Mouse (Mus musculus) kidney, postnatal 25 days (tissue): ENCODE results near the gene Csrnp1.

ENCODE experiments used
- DNase-seq, 2 experiments: peaks; one replicate each; pipeline ENCODE4 v3.0.0; 2021; ENCODE audit warnings: mixed read lengths in 2 of 2

Gene Csrnp1

DNA sequence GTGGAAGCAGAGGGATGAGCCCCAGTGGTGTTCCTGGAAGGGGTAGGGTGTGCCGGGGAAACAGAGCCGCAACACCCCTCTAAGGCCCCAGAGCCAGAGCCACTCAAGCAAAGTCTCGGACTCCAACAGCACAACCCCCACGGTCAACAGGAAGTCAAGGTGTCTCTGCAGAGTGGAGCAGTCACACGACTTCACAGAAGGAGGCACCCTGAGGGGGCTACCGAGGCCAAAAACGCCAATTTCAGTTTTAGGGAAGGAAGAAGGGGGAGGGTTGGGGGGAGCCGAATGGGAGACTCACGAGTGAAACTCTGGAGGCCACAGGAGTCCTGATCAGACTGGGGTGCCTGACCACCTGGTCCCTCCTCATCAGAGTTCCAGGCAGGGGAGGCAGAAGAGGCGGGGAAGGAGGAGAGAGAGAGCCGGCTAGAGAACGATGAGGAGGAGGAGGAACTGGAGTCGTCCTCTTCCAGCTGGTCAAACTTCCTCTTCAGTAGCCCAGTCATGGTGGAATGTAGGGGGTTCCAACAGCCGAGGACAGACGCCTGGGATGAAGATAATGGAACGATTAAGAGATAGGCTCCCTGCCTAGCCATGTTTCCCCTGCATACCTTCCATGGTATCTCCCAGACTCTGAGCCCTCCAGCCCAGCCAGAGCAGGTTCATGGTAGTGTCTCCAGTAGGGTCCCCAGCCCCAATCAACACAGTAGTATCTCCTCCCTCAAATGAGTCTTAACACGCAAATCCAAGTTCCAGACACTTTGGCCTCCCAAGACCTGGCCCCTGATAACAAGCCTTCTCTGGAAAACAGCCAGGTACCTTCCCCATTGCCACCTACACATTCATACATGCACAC, 7.5 kb downstream of the Csrnp1 start:
- peak in 1 of 2 experiments; percentile 56 for DNase-seq

DNA sequence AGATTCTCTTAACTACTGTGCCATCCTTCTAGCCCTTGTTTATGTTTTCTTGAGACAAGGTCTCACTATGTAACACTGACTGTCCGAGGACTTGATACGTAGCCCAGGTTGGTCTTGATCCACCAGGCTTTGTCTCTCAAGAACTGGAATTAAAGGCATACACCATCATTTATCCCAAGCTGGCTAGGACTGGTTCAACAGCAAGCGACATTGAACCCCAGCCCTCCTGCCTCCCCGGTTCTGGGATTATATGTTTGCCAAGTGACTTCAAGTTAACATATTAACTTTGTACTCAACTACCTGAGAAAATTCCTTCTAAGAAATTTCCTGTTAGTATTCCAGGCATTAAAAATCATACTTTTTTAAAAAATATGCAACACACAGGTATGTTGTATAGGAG, 9.2 kb downstream of the Csrnp1 start:
- peak; percentile 42 to 74 for DNase-seq

DNA sequence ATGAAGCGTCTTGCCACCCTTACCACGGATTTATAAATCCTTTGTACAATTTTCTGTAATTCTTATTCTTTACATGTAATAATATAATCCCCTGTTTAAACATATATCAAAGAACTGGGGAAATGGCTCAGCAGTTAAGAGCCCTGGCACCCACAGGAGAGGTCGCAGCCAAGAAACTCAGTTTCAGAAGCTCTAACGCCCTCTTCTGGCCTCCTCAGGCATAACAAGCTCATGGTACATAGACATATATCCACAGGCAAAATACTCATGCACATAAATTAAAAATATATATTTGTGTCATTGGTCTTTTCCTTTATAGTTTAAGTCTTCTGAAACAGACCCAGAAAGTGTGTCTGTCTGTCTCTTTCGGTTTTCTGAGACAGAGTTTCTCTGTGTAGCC, 9.8 kb downstream of the Csrnp1 start:
- no peak for DNase-seq

DNA sequence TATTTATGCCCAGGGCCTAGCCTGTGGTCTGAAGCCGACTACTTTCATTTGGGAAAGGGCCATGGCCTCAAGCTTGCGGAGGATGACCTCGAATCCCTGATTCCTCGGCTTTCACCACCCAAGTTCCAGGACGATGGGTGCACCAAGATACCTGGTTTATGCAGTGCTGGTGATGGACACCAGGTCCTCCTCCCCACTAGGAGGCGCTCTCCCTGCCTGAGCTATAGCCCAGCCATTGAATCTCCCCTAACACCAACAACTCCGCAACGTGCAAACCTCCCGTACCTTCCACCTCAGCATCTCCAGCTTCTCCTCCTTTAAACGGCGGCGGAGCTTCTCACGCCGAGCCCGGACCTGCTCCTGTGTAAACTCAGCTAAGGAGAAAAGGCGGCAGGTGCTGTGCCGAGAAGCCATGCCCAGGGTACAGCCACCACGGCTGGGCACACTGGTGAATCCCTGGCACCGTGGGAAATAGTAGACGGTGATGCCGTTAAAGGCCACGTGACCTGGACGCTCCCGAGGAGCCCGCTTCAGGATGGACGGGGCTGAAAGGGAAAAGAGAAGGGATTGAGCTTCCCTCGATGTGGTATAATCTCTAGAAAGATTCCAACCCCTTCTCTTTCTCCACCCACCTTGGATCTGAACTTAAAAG, 10.5 kb downstream of the Csrnp1 start:
- DNase-seq, result peak; percentile 48 to 50

DNA sequence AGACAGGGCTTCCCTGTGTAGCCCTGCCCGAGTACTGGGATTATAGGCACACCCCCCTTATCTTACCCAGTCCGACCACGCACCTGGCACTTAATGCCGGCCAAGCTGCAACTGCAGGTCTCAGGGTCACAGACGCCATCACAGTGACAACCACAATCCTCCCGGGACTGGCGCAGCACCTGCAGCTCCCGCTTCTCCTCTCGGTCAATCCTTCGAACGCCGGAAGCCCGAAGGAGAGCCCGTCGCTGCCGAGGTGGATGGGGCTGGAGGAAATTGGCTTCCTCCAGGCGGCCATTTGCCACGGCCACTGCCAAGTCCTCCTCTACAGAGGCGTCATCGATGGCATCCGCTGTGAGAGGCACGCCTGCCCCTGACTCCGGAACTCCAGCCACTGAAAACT, 11.2 kb downstream of the Csrnp1 start:
- DNase-seq, result peak in 1 of 2 experiments; percentile 36

DNA sequence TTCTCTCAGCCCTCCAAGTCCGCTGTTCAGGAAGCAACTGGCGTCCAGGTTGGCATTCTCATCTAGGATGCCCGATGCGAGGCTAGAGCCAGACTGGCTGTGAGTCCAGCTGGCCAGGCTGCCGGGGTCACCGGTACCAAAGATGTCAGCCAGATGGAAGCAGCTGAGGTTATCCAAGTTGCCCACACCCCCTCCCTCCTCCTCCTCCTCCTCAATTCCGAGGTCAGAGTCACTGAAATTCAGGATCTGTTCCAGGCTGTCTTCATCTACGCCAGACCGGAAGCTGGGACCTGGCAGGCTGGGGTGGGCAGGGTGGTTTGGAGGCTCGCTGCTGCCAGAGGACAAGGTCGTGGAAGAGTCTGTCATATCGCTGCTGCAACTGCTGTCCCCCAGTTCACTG, 11.9 kb downstream of the Csrnp1 start:
- peak in 1 of 2 experiments; percentile 50 for DNase-seq

DNA sequence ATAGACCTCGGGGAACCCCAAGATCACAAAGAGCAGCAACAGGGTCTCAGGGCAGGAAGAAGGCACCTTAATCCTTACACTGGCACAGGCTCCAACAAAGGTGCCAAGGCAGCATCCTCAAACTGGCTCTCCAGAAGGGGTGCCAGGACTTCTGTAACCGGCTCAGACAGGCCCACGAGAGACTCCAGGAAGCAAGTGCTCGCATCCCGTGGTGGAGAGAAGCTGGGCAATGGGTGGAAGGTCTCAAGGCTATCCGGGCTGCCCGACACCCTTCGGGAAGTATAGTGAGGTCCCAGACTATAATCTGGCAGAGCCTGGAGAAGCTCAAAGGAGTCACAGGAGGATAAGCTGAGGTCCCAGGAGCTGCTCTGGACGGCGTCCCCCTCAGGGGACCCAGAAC, 12.3 kb downstream of the Csrnp1 start:
- peak in 1 of 2 experiments; percentile 36 for DNase-seq

DNA sequence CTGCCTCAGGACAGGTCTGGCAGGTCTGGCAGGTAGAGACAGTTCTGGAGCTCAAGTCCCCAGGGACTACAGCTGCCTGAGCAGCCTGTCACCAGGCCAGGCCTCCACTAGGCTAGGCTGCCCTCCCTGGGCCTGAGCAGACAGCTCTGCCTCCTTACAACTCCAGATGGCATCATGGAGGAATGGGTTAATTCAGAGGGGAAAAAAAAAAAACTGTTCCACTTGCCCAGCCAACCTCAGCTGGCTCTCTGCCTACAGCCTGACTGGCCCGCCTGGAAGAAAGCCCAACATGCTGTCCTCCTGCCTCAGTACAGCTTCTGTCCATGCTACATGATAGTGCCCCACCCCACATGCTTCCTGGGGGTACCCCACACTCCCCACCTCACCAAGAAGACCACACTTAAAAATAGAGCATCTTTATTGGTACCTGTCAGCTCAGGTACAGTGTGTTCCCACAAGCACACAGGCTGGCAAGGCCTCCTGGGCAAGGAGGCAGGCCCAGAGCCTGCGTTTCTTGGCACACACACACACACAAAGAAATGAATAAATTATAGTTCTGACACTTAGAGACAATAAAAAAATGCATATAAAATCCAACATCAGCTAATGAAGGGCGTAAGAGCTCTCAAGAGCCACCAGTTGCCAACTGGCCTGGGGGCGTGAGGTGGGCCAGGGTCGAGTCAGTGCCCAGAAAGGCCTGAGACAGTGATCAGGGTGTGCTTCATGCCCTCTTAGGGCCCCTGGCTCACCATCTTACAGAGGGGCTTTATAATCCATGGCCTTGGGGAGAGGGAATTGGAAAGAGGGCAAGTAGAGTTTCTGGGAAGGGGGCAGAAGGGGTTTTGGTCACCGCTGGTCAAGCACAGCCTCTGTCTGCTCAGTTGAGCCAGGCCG, 13.4 kb downstream of the Csrnp1 start:
- peak; percentile 76 to 78 for DNase-seq

DNA sequence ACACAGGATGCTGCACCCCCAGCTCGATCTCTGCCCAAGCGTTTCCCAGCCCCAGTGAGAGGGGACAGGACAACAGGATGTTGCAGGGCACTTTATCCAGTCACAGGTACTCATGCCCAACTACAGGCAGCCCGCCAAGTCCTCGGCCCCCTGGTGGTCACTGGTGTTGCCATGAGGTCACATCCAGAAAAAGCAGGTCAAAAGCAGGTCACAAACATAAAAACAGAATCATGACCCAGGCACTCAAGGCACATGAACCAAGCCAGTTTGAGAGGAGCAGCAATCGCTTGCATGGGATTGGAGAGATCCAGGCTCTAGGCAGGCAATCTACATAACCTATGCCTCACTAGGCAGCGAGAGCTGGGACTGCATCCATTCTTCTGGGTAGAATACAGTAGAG, 14.2 kb downstream of the Csrnp1 start:
- peak; percentile 83 to 86 for DNase-seq

DNA sequence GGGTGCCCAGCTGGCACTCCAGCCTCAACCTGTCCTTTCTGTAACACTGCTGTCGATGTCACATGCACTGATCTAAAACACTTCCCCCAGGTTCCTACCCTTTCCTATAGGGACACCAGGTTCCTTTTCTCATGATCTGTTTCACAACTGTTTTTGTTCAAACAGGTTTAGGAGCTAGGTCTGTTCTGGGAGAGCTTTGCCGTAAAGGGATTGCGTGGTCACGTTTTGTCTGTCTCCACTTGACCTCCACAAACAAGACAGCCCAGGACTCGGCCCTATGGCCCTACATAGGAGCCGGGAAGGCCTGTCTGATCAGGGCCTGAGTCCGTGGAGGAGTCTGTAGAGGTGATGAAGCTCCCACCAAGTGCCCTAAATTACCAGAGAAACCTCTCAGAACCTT, 14.6 kb downstream of the Csrnp1 start:
- DNase-seq, result no peak

DNA sequence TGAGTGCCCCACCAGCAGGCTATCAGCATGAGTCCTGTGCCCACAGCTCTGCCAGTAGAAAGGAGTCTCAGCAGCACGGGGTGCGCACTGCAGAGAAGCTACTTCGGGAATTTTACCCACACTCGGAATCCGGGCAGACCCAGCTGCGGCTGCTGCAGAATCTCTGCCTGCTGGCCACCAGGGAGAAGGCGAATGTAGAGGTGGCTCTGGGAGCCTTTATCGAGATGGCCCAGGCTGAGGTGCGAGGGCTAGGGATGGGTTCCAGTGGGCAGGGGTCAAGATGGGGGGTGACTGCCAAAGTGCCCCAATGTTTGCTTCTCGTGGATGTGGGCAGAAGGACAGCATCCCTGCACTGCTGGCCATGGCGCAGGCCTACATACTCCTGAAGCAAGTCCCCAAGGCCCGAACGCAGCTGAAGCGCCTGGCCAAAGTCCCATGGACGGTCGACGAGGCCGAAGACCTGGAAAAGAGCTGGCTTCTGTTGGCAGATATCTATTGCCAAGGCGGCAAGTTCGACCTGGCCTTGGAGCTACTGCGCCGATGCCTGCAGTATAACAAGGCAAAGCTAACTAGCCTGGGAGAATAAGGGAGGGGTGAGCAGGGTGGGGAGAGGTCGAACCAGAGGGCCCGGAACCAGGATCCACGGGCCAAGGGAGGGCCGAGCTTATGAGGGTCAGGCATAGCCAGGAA, 18.1 kb downstream of the Csrnp1 start:
- peak in 1 of 2 experiments; percentile 30 for DNase-seq

DNA sequence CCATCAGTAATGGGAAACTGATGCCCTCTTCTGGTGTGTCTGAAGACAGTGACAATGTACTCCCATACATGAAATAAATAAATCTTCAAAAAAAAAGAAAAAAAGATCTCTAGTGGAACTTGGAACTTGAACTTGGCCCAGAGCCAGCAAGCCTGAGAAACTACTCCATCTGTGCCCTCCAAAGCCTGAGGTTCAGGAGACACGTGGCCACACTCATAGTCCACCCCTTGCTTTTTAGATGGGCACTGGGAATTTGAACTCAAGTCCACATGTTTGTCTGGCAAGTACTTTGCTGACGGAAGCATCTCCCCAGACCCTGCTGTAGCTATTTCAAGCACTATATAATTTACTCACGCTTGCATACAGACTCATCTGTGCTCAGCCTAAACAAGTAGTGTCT, 19.3 kb downstream of the Csrnp1 start:
- peak; percentile 71 to 86 for DNase-seq

DNA sequence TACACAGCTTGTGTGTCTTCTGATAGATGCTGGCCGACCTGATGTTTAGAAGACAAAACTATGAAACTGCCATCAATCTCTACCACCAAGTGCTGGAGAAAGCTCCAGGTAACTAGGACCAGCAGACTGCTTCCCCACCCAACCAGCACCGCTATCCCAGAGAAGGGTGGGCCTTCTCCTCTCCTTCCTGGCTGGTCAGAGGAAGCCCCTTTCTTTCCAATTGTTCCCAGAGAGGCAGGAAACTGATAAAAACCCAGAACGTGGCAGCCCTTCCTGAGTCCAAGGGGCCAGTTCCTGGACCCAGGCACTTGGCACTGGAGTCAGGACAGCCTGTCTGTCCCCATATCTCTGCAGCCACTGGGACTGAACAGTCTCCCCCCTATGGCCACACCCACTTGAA, 20.3 kb downstream of the Csrnp1 start:
- DNase-seq, result peak; percentile 32 to 81

DNA sequence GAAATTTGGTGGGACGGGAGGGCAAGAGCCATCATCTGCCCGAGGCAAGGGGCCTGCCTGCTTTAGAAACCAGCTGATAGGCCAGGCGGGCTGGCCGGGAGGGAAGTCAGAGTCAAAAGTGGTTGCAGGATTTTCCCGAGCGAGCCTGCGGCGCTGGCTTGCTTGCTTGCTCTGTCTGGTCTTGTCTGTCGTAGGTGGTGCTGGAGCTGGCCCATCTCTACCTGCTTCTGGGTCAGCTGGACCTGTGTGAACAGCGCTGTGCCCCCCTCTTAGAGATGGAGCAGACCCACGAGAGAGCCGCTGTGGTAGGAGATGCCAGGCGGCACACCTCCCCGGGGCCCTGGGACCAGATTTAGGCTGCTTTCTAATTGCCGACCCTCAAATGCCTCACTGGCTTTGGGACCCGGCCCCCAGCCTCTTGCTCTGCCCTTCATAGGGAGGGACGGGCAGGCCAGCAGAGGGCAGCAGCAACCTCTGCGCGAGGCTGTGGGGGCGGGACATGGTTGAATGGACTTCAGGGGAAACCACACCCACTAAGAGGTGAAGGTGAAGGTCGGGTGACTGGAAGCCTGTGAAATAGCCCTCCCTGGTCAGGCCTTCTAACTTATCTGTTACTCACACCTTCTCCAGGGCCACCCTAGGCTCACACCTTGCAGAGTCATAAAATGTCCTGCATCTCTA, 21.3 kb downstream of the Csrnp1 start:
- DNase-seq, result peak; percentile 86 to 89

DNA sequence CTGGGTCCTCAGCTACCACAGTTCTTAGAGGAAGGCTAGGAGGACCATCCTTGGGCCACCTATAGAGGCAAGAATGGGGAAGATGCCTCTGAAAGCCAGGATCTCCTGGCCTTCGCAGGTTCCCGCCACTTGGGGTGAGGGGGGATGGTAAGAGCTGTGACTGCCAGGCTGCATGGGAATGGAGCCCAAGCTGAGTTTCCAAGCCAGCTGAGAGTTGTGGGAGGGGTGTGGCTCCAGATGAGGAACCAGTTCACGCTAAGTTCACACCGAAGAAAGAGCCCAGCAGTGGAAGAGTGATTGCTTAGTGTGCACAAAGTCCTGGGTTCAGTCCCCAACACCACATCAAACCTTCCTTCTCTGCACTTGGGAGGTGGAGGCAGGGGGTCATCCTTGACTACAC, 22.2 kb downstream of the Csrnp1 start:
- no peak for DNase-seq

DNA sequence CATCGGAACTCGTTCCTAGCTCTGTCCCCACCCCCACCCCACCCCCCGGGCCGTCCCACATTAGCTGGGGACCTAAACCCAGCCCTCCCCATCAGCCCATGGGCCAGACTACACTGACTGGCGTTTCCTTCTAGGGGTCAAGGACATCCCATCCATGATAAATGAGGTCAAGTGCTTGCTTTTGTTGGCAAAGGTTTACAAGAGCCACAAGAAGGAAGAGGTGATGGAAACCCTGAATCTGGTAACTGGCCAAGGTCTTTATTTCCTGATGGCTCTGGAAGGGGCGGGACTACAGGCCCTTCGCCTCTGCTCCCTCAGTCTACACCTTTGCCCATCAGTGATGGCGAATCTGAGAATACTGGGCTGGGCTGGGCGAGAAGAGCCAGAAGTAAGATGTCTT, 25.6 kb downstream of the Csrnp1 start:
- DNase-seq, result no peak

DNA sequence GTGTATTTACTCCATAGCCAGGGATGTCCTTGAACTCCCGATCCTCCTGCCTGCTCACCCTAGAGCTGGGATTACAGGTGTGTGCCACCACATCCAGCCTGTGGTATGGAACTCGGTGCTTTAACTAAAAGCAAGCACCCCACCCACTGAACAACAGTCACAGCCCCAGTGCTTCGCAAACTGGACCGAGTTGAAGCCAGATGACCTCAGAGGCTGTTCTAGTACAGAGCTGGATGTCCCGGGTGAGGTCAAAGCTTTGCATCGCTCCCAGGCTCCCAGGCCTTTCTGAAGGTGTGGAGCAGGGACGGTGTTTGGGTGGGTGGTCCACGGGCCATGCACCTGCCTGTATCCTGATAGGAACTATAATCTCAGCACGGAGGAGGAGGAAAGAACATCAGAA, 33.1 kb downstream of the Csrnp1 start:
- no peak for DNase-seq

DNA sequence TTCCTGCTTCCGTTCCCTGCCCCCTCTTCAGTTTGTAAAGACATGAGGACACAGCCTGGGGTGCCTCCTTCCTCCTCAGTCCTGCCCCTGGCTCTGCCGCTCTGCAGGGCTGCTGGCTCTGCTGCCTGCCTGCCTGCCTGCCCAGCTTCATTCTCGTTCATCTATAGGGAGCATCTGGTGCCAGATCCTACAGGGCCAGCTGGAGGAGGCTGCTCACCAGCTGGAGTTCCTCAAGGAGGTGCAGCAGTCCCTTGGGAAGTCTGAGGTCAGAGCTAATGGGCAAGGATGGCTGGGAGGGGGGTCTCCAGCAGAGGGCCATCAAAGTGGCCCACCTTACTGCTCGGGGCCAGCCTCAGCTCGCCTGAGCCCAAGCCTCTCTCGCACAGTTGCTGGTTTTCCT, 34.0 kb downstream of the Csrnp1 start:
- DNase-seq, result no peak

DNA sequence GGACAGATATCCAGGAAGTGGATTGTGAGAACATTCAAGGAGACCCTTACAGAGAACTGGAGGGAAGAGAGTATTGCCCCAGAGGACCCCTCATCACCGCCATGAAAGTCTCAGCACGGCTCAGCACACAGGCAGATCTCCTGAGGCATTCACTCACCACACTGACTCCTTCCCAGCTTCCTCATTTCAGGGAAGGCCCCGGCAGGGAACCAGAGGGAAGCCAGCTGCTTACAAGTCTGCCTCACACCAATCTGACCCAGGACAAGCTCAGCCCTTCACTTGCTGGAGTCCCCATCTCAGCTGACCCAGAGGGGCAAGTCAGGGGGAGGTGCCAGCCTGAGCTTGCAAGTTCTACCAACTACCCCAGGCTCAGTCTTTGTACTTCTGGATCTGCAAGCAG, 35.7 kb downstream of the Csrnp1 start:
- DNase-seq, result no peak

DNA sequence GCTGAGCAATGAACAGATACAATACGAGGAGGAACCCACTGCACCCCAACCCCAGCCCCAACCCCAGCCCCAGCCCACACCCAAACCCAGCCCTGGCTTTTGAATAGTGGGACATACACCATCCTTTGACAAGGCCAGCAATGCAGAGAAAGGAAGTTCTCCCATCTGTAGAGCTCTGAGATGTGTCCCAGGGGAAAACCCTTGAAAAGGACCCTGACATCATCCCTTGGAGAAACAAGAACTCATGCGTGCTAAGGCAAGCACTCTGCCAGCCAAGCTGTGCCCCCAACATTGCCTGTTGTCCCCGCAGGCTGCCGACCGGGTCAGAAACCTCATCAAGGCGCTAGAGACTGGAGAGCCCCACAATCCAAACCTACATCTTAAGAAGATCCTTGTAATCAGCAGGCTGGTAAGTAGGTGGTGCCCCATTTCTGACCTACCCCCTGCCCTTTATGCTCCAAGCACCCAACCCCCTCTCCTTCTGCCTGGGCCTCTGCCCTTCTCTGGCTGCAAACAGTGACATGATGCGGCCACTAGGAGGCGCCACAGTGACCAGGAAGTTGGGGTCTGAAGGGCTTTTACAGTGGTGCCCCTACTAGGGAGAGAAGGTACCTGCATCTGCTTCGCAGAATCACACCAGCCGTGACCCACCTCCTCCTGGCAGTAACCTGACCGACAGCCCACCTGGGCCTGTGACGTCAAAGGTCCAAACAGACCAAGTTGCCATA, 39.1 kb downstream of the Csrnp1 start:
- no peak for DNase-seq

DNA sequence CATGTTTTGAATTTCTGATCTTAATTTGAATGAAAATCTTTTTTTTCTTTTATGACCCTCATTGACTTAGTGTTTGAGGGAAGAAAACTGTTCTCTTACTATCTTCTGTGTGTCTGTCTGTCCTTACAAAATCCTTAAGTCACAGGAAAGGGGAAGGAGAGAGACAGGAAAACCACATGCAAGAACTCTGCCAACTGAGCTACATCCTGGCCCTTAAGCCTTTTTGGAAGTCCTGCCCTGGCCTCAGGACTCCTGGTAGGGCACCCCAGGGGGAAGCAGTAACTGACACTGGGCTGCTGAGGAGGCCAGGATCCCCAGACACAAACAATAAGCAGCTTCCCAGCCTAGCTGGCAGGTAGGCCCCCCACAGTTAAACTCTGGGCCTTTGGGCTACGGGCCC, 41.1 kb downstream of the Csrnp1 start:
- DNase-seq, result no peak
